Mouse (Mus musculus) heart, embryonic 10.5 days (tissue): ENCODE data around the gene 1700113H08Rik. TPM values are rescaled to one million over a fixed set of nuclear protein-coding genes. Genes with fewer than 3 reads are reported as not detected.
A peak's percentile ranks its signal among the peaks of the same experiment; 100 is the strongest.

Experiments
- DNase-seq: peaks from one replicate; pipeline ENCODE4 v3.0.0-alpha.2; 2017; ENCODE audit warnings: low spot score
- H3K27ac ChIP-seq: fragments of 300-500 bp; sonication (generic); 2 replicates; pipeline ENCODE4 v1.5.1; 2016; ENCODE audit warnings: mild to moderate bottlenecking
- H3K27me3 ChIP-seq: fragments of 300-500 bp; sonication (generic); 2 replicates; pipeline ENCODE4 v1.6.1; 2016; ENCODE audit warnings: mild to moderate bottlenecking; ENCODE audit not compliant: poor library complexity, insufficient read depth, severe bottlenecking
- H3K36me3 ChIP-seq: fragments of 300-500 bp; sonication (generic); 2 replicates; pipeline ENCODE4 v1.6.1; 2016; ENCODE audit warnings: mild to moderate bottlenecking, moderate library complexity
- H3K4me1 ChIP-seq: fragments of 300-500 bp; sonication (generic); 2 replicates; pipeline ENCODE4 v1.6.1; 2016; ENCODE audit warnings: mild to moderate bottlenecking
- H3K4me3 ChIP-seq: fragments of 300-500 bp; sonication (generic); 2 replicates; pipeline ENCODE4 v1.5.1; 2016; ENCODE audit warnings: mild to moderate bottlenecking, moderate library complexity
- H3K9me3 ChIP-seq: fragments of 300-500 bp; sonication (generic); 2 replicates; pipeline ENCODE4 v1.6.1; 2016; ENCODE audit warnings: mild to moderate bottlenecking, moderate library complexity
- WGBS: fragments of 180-500 bp; shearing (Covaris S2); methylation state at CpG from one replicate; pipeline ENCODE4 v1.1.7; 2016; 5-methylcytosine and 5-hydroxymethylcytosine counted together
- polyA plus RNA-seq: library from polyadenylated mRNA; unstranded; fragments of >200 nt; fragmentation: Nextera tagmentation; extraction: Ambion mirVana; gene quantifications from 2 replicates; pipeline ENCODE4 v1.2.1, GENCODE M21; 2016

The 1700113H08Rik gene
- not detected in 2 replicates for polyA plus RNA-seq

- peak; percentile 76 for DNase-seq
- Histone ChIP-seq H3K36me3 (no peaks in the 10 kb centered on the region), H3K27me3 (peaks cover 40% of the 10 kb centered on the region; the same call in 1 of the 2 replicates), H3K4me3 (peak within 1 kb of the TSS; percentile 63), H3K9me3 (no peaks in the 10 kb centered on the region), H3K27ac (0 out of 2 replicates have a peak within 1 kb of the TSS, but pooled peaks have one; percentile 17), H3K4me1 (peaks cover 11% of the 10 kb centered on the region)
- WGBS = 12% methylated on average over 15 of the region's 15 CpGs
Measured at GRCm38 (mm10) chr10:87057500-87058250, at the start of gene 1700113H08Rik. Gene 1700113H08Rik, plus strand, starts transcription at chr10:87058045.

- H3K4me3 ChIP-seq = no peak overlapping the region
- WGBS = 84% methylated on average over 3 of the region's 3 CpGs
- H3K27me3 ChIP-seq = no peaks in the 10 kb centered on the region
- H3K36me3 ChIP-seq = no peaks in the 10 kb centered on the region
- no peak for DNase-seq
- H3K27ac ChIP-seq = no peak overlapping the region
- no peaks in the 10 kb centered on the region for H3K4me1 ChIP-seq
- no peaks in the 10 kb centered on the region for H3K9me3 ChIP-seq
Measured at GRCm38 (mm10) chr10:87008215-87008499, 49.7 kb upstream of the 1700113H08Rik start.

DNA sequence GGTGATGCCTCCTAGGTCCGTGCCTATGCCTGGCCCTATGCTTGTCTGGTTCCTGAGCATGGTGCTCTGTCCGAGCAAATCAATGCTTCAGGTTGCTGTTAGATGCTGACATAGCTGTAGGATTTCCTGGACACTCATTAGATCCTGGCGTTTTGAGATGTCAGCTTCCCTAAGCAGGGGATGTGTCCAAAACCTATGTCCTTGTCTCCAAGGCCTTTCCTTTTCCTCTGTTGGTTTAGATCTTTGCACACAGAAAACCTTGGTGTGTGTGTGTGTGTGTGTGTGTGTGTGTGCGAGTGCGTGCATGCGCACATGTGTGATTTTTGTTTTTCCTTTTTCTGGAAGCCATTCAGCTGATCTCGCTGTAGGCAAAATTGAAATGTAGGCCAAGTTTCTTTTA is 45.8 kb upstream of the 1700113H08Rik start:
- Histone ChIP-seq H3K27me3 (no peaks in the 10 kb centered on the region), H3K4me3 (no peak overlapping the region), H3K4me1 (peaks cover 15% of the 10 kb centered on the region), H3K9me3 (no peaks in the 10 kb centered on the region), H3K36me3 (no peaks in the 10 kb centered on the region), H3K27ac (no peak overlapping the region)
- DNase-seq = no peak
- 83% methylated on average over 7 of the region's 7 CpGs for WGBS

- no peaks in the 10 kb centered on the region for H3K9me3 ChIP-seq
- H3K27me3 ChIP-seq = peaks cover 9% of the 10 kb centered on the region; the same call in 1 of the 2 replicates
- no peak for DNase-seq
- H3K4me1 ChIP-seq = peaks cover 15% of the 10 kb centered on the region
- no peaks in the 10 kb centered on the region for H3K36me3 ChIP-seq
- no peak overlapping the region for H3K4me3 ChIP-seq
- no peak overlapping the region for H3K27ac ChIP-seq
- WGBS = 71% methylated on average over 7 of the region's 7 CpGs
Measured at GRCm38 (mm10) chr10:87014391-87014965, 43.4 kb upstream of the 1700113H08Rik start.

- Histone ChIP-seq H3K27ac (no peak overlapping the region), H3K9me3 (no peaks in the 10 kb centered on the region), H3K36me3 (no peaks in the 10 kb centered on the region), H3K4me1 (peaks cover 15% of the 10 kb centered on the region), H3K4me3 (no peak overlapping the region), H3K27me3 (peaks cover 10% of the 10 kb centered on the region; the same call in 1 of the 2 replicates)
- WGBS = 18% methylated on average over 5 of the region's 5 CpGs
- no peak for DNase-seq
Measured at GRCm38 (mm10) chr10:87015403-87015802, 42.4 kb upstream of the 1700113H08Rik start.

DNA sequence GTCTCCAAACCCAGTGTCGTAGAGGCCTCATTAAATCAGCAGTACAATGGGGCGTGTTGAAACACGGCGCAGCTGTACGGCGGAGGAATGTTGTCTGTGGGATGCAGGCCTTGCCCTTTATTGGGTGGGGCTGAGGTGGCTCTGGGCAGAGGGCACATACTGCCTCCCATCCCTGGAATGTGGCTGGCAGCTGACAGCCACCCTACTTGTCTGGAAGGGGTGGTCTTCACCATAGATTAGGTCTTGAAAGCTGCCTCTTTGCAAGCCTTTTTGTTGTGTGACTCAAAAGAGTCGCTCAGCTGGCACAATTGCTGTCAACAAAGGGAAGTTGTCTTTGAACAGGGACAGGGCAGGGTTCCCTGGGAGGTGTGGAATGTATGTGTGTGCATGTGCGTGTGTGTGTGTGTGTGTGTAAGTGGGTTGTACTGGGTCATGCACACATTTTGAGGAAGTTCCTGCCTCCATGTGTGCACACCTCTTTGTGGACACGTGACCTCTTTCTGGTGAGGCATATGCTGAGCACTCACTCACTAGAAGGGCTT is 41.6 kb upstream of the 1700113H08Rik start:
- no peak for DNase-seq
- H3K36me3 ChIP-seq = no peaks in the 10 kb centered on the region
- H3K4me3 ChIP-seq = no peak overlapping the region
- H3K27me3 ChIP-seq = peaks cover 10% of the 10 kb centered on the region; the same call in 1 of the 2 replicates
- 0 out of 2 replicates have a peak overlapping the region, but pooled peaks have one; percentile 29 for H3K27ac ChIP-seq
- H3K4me1 ChIP-seq = peaks cover 15% of the 10 kb centered on the region
- WGBS = 54% methylated on average over 9 of the region's 9 CpGs
- no peaks in the 10 kb centered on the region for H3K9me3 ChIP-seq

DNA sequence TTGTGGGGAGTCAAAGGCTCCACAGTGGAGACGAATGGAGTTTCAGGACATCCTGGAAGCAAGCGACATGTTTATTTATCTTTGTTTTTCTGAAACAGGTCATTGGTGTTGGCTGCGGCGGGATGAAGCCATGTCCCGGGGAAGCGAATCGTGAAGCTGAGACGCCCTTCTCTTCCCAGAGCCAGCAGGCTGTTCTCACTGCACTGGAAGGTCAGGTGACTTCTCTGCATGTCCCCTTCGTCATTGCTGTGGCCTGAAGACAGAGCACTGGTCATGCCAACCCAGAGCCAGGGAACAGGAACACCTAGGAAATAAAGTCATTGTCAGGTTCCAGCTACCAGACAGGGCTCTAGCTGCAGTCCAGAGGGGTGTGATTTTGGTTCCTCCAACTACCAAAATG is 39.0 kb upstream of the 1700113H08Rik start:
- no peaks in the 10 kb centered on the region for H3K9me3 ChIP-seq
- no peak for DNase-seq
- H3K36me3 ChIP-seq = no peaks in the 10 kb centered on the region
- no peak overlapping the region for H3K4me3 ChIP-seq
- H3K27ac ChIP-seq = no peak overlapping the region
- H3K4me1 ChIP-seq = peaks cover 15% of the 10 kb centered on the region
- H3K27me3 ChIP-seq = peaks cover 18% of the 10 kb centered on the region; the same call in 1 of the 2 replicates
- 75% methylated on average over 9 of the region's 9 CpGs for WGBS

GRCm38 (mm10) chr10:87020711-87021110 is 37.1 kb upstream of the 1700113H08Rik start:
- 66% methylated on average over 14 of the region's 16 CpGs for WGBS
- Histone ChIP-seq H3K27ac (no peak overlapping the region), H3K4me1 (peaks cover 9% of the 10 kb centered on the region), H3K27me3 (peaks cover 18% of the 10 kb centered on the region; the same call in 1 of the 2 replicates), H3K4me3 (no peak overlapping the region), H3K9me3 (no peaks in the 10 kb centered on the region), H3K36me3 (no peaks in the 10 kb centered on the region)
- no peak for DNase-seq

DNA sequence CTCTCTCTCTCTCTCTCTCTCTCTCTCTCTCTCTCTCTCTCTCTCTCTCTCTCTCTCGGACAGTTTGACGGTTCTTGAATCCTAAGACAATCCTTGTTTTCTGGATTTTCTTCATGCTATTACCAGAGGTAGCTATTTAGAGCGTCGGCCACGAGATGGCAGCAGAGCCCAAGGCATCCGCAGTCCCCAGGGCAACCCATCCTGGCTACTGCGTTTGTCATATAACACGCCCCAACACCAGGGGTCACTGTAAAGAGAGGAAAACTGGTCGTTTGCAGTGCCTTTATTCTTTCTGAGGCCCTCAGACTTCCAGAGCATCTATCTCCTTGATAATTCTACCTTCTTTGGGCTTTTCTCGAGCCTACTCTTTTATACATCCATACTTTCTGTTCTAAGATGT is 33.0 kb upstream of the 1700113H08Rik start:
- peaks cover 14% of the 10 kb centered on the region; the same call in 1 of the 2 replicates for H3K27me3 ChIP-seq
- H3K36me3 ChIP-seq = no peaks in the 10 kb centered on the region
- no peaks in the 10 kb centered on the region for H3K4me1 ChIP-seq
- peak; percentile 89 for DNase-seq
- no peak overlapping the region for H3K27ac ChIP-seq
- H3K4me3 ChIP-seq = no peak overlapping the region
- 3% methylated on average over 9 of the region's 10 CpGs for WGBS
- no peaks in the 10 kb centered on the region for H3K9me3 ChIP-seq

DNA sequence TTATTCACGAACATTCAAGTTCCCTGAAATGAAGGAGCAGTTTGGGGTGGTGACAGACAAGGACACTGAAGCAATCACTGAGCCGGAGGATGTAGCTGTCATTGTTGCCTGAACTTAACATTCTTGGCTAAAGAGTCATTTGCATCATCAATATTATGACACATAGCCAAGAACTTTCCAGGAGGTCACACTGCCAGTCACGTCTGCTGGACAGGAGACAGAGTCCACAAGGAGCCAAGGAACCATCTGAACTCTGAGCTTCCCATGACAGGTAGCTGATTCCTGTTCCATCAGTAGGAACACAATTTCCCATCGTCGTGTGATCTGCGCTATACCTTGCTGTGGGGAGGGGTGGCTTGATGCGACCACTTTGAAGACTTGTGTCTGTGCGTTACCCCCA is 25.1 kb upstream of the 1700113H08Rik start:
- Histone ChIP-seq H3K36me3 (no peaks in the 10 kb centered on the region), H3K27ac (no peak overlapping the region), H3K4me3 (no peak overlapping the region), H3K4me1 (peaks cover 15% of the 10 kb centered on the region), H3K9me3 (no peaks in the 10 kb centered on the region), H3K27me3 (peaks cover 18% of the 10 kb centered on the region)
- no peak for DNase-seq
- 80% methylated on average over 8 of the region's 8 CpGs for WGBS

GRCm38 (mm10) chr10:87035866-87036265 is 22.0 kb upstream of the 1700113H08Rik start:
- Histone ChIP-seq H3K4me1 (peaks cover 23% of the 10 kb centered on the region), H3K27ac (0 out of 2 replicates have a peak overlapping the region, but pooled peaks have one; percentile 52), H3K27me3 (peaks cover 11% of the 10 kb centered on the region), H3K36me3 (no peaks in the 10 kb centered on the region), H3K4me3 (no peak overlapping the region), H3K9me3 (no peaks in the 10 kb centered on the region)
- 78% methylated on average over 15 of the region's 15 CpGs for WGBS
- DNase-seq = no peak

- Histone ChIP-seq H3K9me3 (no peaks in the 10 kb centered on the region), H3K4me3 (no peak overlapping the region), H3K27me3 (peaks cover 11% of the 10 kb centered on the region), H3K36me3 (no peaks in the 10 kb centered on the region), H3K4me1 (peaks cover 23% of the 10 kb centered on the region), H3K27ac (peak overlapping the region; percentile 52; the same call in 1 of the 2 replicates)
- no peak for DNase-seq
- WGBS = 45% methylated on average over 14 of the region's 14 CpGs
Measured at GRCm38 (mm10) chr10:87036271-87036703, 21.6 kb upstream of the 1700113H08Rik start.

DNA sequence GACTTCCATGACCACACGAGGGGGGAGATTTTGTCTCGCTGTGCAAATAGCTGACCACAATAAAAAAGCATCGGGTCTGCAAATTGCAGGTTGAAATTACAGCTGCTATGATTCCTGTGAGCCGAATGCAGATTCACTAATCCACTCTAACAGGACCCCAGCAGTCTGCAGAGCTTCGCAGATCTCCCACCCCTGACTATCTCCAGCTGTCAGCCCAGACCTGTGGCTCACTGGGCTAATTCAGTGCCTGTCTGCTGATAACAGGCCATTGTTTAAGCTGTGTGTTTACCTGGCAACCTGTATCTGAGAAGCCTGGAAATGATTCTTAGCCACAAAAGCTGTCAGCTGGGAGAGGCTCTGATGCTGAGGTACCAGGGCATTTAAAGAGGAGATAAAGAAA is 20.8 kb upstream of the 1700113H08Rik start:
- no peak for DNase-seq
- Histone ChIP-seq H3K27ac (no peak overlapping the region), H3K4me3 (no peak overlapping the region), H3K36me3 (no peaks in the 10 kb centered on the region), H3K27me3 (peaks cover 17% of the 10 kb centered on the region), H3K9me3 (no peaks in the 10 kb centered on the region), H3K4me1 (peaks cover 23% of the 10 kb centered on the region)
- 37% methylated on average over 5 of the region's 5 CpGs for WGBS
